Mouse (Mus musculus): Measurements from ENCODE around the gene Tbc1d17. TPM values are rescaled to one million over a fixed set of nuclear protein-coding genes. Genes with fewer than 3 reads are reported as not detected.

The Tbc1d17 gene
- polyA plus RNA-seq, 1 experiment: 44.5 TPM

DNA sequence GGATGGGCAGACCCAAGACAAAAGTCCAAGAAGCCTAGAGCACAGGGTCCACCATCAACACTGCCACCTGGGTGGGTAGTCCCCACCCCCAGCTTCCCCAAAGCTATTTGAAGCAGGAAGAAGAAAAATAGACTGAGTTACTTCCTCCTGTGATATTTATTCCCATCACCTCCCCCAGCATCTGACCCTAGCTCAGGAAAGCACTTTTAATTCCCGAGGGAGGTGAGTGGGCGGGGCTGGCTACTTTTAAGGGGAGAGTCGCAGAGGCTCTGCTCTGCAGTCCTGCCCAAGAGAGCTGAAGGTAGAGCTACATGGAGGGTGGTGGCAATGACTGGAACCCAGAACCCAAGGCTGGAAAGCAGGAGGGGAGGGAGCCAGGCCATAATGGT lies 12.9 kb downstream of the Tbc1d17 start:
- no peaks in the 10 kb centered on the region for H3K27me3 ChIP-seq (replicated peaks)
- peaks cover 2% of the 10 kb centered on the region; the same call in 1 of the 2 replicates for H3K9me3 ChIP-seq
- TF ChIP-seq GATA1 (IDR thresholded peaks at IDR 0.05; ENCODE audit: borderline replicate concordance, low read length): no peak
- no peak for TF ChIP-seq FLI1 (IDR thresholded peaks at IDR 0.05; ENCODE audit: low read length)
- peaks cover 89% of the 10 kb centered on the region for H3K4me1 ChIP-seq
- peak overlapping the region; percentile 19 for H3K4me3 ChIP-seq (replicated peaks)
- H3K36me3 ChIP-seq (replicated peaks; ENCODE audit: low read length): peaks cover 96% of the 10 kb centered on the region

DNA sequence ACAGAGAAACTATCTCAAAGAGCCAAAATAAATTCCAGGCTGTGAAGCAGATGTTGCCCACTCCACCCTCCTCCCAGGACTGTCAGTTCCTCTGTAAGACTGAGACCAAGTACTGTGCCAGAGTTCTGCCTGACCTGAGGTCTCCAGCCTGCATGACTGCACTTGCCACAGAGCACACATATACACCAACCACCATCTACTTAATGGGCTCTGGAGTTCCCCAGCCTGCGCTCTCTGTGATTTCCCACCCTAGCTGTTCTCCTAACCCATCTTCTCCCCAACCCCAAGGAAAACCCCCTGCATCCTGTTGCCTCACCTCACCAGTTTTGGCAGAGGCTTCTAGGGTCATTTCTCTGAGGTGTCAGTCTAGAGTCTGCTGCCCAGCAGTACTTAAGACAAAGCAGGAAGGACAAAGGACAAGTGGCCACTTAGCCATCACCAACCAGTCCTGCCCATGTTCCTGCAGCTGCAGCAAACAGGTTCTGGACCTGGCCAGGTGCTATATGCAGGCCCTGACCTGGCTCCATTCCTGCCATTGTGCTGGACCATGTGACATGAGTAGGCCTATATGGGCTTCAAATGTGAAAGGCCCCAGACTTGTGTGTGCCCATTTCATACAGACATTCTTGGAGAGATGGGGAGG lies 13.4 kb downstream of the Tbc1d17 start:
- Histone ChIP-seq H3K4me1 (peaks cover 89% of the 10 kb centered on the region), H3K27me3 (replicated peaks) (no peaks in the 10 kb centered on the region), H3K36me3 (replicated peaks; ENCODE audit: low read length) (peaks cover 96% of the 10 kb centered on the region), H3K4me3 (replicated peaks) (peak overlapping the region; percentile 59), H3K9me3 (peaks cover 2% of the 10 kb centered on the region; the same call in 1 of the 2 replicates)
- TF ChIP-seq FLI1 (IDR thresholded peaks at IDR 0.05; ENCODE audit: low read length) (no peak), GATA1 (IDR thresholded peaks at IDR 0.05; ENCODE audit: borderline replicate concordance, low read length) (no peak)

DNA sequence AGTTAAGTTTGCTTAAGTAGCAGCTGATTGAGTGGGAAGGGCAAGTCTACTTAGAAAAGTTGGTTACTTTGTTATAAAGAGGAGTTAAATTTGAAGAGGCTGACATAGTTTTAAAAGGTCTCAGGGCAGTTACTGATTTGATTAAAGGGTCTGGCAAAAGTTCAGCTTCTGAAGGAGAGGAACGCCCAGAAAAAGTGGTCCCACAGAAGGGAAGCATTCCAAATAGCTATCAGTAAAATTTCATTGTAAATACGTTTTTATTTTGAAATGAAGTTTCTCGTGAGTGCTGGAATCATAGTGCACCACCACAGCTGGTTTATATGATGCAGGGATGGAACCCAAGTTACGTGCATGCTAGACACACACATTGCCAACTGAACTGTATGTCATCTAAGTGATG lies 16.1 kb downstream of the Tbc1d17 start:
- peaks cover 96% of the 10 kb centered on the region for H3K36me3 ChIP-seq (replicated peaks; ENCODE audit: low read length)

DNA sequence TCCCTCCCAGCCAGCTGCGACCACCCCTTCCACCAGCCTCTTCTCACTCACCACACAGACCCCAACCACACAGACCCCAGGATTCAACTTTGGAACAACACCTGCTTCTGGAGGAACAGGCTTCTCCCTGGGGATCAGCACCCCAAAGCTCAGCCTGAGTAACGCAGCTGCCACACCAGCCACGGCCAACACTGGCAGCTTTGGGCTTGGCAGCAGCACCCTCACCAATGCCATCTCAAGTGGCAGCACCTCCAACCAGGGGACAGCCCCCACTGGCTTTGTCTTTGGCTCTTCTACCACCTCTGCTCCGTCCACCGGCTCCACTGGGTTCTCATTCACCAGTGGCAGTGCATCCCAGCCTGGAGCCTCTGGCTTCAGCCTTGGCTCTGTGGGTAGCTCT lies 20.2 kb downstream of the Tbc1d17 start:
- peaks cover 90% of the 10 kb centered on the region for H3K36me3 ChIP-seq (replicated peaks; ENCODE audit: low read length)
- peaks cover 91% of the 10 kb centered on the region for H3K4me1 ChIP-seq
- no peaks in the 10 kb centered on the region for H3K27me3 ChIP-seq (replicated peaks)
- no peaks in the 10 kb centered on the region for H3K9me3 ChIP-seq
- H3K4me3 ChIP-seq (replicated peaks): no peak overlapping the region
- TF ChIP-seq GATA1 (IDR thresholded peaks at IDR 0.05; ENCODE audit: borderline replicate concordance, low read length) (no peak), FLI1 (IDR thresholded peaks at IDR 0.05; ENCODE audit: low read length) (no peak)

More for the DNA sequence above, 16.1 kb downstream of the Tbc1d17 start:
- peaks cover 89% of the 10 kb centered on the region for H3K4me1 ChIP-seq
- no peak for TF ChIP-seq FLI1 (IDR thresholded peaks at IDR 0.05; ENCODE audit: low read length)
- TF ChIP-seq GATA1 (IDR thresholded peaks at IDR 0.05; ENCODE audit: borderline replicate concordance, low read length): no peak
- no peak overlapping the region for H3K4me3 ChIP-seq (replicated peaks)
- H3K9me3 ChIP-seq: no peaks in the 10 kb centered on the region
- H3K27me3 ChIP-seq (replicated peaks): no peaks in the 10 kb centered on the region

DNA sequence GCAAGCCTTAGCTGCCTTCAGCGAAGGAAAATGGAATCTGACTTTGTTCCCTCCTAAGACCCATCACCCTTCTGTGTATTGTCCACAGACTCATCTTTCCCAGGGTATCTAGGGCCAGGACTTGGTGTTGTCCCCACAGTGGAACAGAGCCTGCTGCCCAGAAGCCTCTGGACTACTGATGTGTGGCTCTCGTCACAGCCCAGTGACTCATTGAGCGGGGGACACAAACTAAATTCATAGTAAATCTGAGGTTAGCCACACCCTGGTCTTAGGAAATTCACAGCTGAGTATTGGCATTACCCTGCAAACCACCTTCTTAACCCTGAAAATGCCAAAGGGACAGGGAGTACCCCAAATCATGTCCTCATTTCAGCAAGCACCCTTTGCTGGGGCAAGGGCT lies 22.1 kb downstream of the Tbc1d17 start:
- H3K27me3 ChIP-seq (replicated peaks): no peaks in the 10 kb centered on the region
- peaks cover 95% of the 10 kb centered on the region for H3K4me1 ChIP-seq
- TF ChIP-seq FLI1 (IDR thresholded peaks at IDR 0.05; ENCODE audit: low read length) (no peak), GATA1 (IDR thresholded peaks at IDR 0.05; ENCODE audit: borderline replicate concordance, low read length) (no peak)
- no peak overlapping the region for H3K4me3 ChIP-seq (replicated peaks)
- no peaks in the 10 kb centered on the region for H3K9me3 ChIP-seq
- H3K36me3 ChIP-seq (replicated peaks; ENCODE audit: low read length): peaks cover 89% of the 10 kb centered on the region

DNA sequence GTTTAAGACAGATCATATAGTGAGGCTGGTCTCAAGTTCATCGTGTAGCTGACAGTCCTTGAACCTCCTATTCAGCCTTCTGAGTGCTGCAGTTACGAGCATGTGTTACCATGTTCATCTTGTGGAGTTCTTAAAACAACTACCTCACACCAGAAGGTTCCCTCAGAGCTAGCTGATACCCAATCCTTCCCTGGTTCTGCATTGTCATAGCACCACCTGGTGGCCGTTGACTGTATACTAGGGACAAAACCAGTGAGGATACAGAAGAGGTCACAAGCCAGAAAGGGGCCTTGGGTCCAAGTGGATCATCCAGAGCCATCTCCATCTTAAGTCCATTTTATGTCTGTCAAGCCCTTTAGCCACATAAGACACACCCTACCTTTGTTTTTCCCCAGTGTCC lies 24.0 kb downstream of the Tbc1d17 start:
- no peaks in the 10 kb centered on the region for H3K9me3 ChIP-seq
- H3K27me3 ChIP-seq (replicated peaks): no peaks in the 10 kb centered on the region
- H3K36me3 ChIP-seq (replicated peaks; ENCODE audit: low read length): peaks cover 89% of the 10 kb centered on the region
- no peak overlapping the region for H3K4me3 ChIP-seq (replicated peaks)
- peaks cover 95% of the 10 kb centered on the region for H3K4me1 ChIP-seq
- TF ChIP-seq GATA1 (IDR thresholded peaks at IDR 0.05; ENCODE audit: borderline replicate concordance, low read length) (no peak), FLI1 (IDR thresholded peaks at IDR 0.05; ENCODE audit: low read length) (no peak)

DNA sequence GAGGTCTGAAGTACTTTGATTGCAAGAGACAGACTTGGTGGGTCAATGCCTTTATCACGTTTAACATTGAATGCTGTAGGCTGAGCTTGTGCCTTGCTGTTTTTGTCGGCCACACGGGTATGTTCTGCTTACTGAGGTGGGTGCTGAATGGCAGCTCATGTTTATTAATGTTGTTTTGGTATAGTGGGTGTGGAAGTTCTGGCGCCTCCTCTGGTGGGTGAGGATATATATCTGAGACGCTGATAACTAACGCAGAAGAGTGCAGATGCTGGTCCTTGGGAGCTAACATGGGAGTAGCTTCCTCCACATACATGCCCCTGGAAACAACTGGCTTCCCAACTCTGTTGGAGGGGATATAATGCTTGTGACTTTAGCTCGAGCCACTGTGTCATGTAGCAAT lies 25.5 kb downstream of the Tbc1d17 start:
- no peak for TF ChIP-seq FLI1 (IDR thresholded peaks at IDR 0.05; ENCODE audit: low read length)
- TF ChIP-seq GATA1 (IDR thresholded peaks at IDR 0.05; ENCODE audit: borderline replicate concordance, low read length): no peak
- Histone ChIP-seq H3K36me3 (replicated peaks; ENCODE audit: low read length) (peaks cover 85% of the 10 kb centered on the region), H3K9me3 (no peaks in the 10 kb centered on the region), H3K4me3 (replicated peaks) (no peak overlapping the region), H3K4me1 (peaks cover 97% of the 10 kb centered on the region), H3K27me3 (replicated peaks) (no peaks in the 10 kb centered on the region)

DNA sequence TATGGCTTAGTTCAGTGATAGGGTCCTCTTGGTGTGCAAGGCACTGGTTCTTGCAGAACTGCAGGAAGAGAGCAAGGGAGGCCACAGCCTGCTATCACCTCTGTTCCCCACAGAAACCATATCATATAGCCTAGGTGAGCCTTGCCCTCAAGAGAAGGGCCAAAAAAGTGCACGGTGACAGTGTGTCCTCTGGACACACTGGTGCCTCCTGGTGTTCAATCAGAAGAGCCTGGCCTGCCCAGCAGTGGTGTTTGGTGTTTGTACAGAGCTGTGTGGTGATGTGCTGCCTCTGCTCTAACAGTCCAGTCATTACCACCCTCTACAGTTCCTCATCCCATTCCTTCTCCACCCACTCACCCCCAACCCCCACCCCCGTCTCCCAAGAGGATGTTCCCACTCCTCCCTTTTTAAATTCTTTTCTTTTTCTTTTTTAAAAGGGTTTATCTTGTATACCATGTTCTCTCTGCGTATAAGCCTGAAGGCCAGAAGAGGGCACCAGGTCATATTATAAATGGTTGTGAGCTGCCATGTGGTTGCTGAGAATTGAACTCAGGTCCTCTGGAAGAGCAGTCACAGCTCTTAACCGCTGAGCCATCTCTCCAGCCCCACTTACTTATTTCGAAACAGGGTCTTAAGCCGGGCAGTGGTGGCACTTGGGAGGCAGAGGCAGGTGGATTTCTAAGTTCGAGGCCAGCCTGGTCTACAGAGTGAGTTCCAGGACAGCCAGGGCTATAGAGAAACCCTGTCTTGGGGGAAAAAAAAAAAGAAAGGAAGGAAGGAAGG lies 27.0 kb downstream of the Tbc1d17 start:
- Histone ChIP-seq H3K27me3 (replicated peaks) (no peaks in the 10 kb centered on the region), H3K9me3 (no peaks in the 10 kb centered on the region), H3K4me1 (peaks cover 95% of the 10 kb centered on the region), H3K4me3 (replicated peaks) (peak overlapping the region; percentile 56), H3K36me3 (replicated peaks; ENCODE audit: low read length) (peaks cover 72% of the 10 kb centered on the region)
- TF ChIP-seq GATA1 (IDR thresholded peaks at IDR 0.05; ENCODE audit: borderline replicate concordance, low read length): no peak
- TF ChIP-seq FLI1 (IDR thresholded peaks at IDR 0.05; ENCODE audit: low read length): no peak

DNA sequence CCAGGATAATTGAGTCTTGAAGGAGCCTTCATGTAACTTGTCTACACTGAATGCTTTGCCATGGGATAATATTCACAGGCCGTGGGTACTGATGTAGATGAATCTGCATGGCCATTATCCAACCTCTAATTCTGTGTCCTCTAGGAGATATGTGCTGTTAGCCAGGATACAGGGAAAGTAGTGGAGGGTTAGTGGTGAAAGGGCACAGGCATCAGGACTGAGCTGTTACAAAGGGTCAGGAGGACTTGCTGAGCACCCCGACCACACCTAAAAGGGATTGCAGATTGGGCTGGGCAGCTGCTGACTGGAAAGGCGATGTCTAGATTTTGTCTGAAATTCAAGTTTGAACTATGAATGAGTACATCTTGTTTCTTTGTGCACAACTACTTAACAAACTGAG lies 28.4 kb downstream of the Tbc1d17 start:
- Histone ChIP-seq H3K27me3 (replicated peaks) (no peaks in the 10 kb centered on the region), H3K4me1 (peaks cover 82% of the 10 kb centered on the region), H3K9me3 (no peaks in the 10 kb centered on the region), H3K4me3 (replicated peaks) (peak overlapping the region; percentile 35), H3K36me3 (replicated peaks; ENCODE audit: low read length) (peaks cover 60% of the 10 kb centered on the region)
- TF ChIP-seq GATA1 (IDR thresholded peaks at IDR 0.05; ENCODE audit: borderline replicate concordance, low read length): no peak
- no peak for TF ChIP-seq FLI1 (IDR thresholded peaks at IDR 0.05; ENCODE audit: low read length)

DNA sequence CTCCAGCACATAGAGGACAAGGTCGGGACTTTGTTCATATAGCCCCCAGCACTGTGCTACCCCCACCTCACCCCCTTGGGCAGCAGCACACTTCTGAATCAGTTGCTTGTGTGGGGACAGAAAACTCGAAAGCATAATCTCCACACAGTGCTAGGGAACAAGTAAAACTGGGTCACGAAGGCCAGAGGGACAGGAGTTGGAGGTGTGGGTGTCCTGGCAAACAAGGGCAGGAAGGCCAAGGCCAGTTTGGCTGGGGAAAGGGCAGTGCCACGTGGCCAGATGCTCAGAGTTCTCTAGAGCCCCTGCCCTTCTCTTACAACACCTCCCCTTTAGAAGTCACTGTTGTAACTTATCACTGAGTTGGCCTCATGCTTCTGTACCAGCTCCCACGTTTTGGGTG lies 29.0 kb downstream of the Tbc1d17 start:
- H3K4me3 ChIP-seq (replicated peaks): peak overlapping the region; percentile 98
- peaks cover 57% of the 10 kb centered on the region for H3K36me3 ChIP-seq (replicated peaks; ENCODE audit: low read length)

More for the DNA sequence above, 29.0 kb downstream of the Tbc1d17 start:
- no peaks in the 10 kb centered on the region for H3K9me3 ChIP-seq
- no peak for TF ChIP-seq GATA1 (IDR thresholded peaks at IDR 0.05; ENCODE audit: borderline replicate concordance, low read length)
- TF ChIP-seq FLI1 (IDR thresholded peaks at IDR 0.05; ENCODE audit: low read length): no peak
- H3K27me3 ChIP-seq (replicated peaks): no peaks in the 10 kb centered on the region
- H3K4me1 ChIP-seq: peaks cover 82% of the 10 kb centered on the region

Data from megakaryocyte, embryonic 14.5 days (primary cell).